In genomic region chr6:43382284-43382683, GRCm38 (mm10) we compare ENCODE assay signal across 18 mouse cellular contexts.
DNase-seq lines count a peak whose midpoint lies in the region; ATAC-seq and TF ChIP-seq lines count a peak whose summit lies in the region.
"Had no signal": no experiment of that assay in that cellular context is flagged by ENCODE, and none has a peak within 500 bp of the region (broad histone marks: within the 10 kb centered on the region; RNA-seq: fewer than 3 reads in every experiment).

No protein-coding gene starts in this region.

- no peak overlapping the region for H3K4me2 ChIP-seq in CH12.LX (ENCODE audit: insufficient read depth, low read depth, poor library complexity, severe bottlenecking)
- no peak overlapping the region for H3K4me2 ChIP-seq in midbrain, postnatal 0 days (ENCODE audit: low read depth, low read length, poor library complexity, severe bottlenecking)
- no peak overlapping the region for H3K4me2 ChIP-seq in liver, embryonic 11.5 days
- H3K4me2 ChIP-seq: hindbrain, embryonic 15.5 days had no signal

- no peak for TF ChIP-seq POLR2A in CH12.LX (IDR thresholded peaks at IDR 0.05; ENCODE audit: low read depth, low read length)

- no peak overlapping the region for H3K4me3 ChIP-seq in CH12.LX (replicated peaks in 1 of 3; ENCODE audit: low read depth in 2 of 3, low read length in 2 of 3, poor library complexity in 1 of 3)
- H3K4me3 ChIP-seq in midbrain, postnatal 0 days (ENCODE audit: low read depth, low read length), result no peak overlapping the region
- H3K4me3 ChIP-seq in liver, embryonic 11.5 days (ENCODE audit: low read depth, low read length), result no peak overlapping the region
- H3K4me3 ChIP-seq: hindbrain, embryonic 15.5 days had no signal

- no peak for TF ChIP-seq EP300 in CH12.LX (IDR thresholded peaks at IDR 0.05; ENCODE audit: low read length)

- peaks cover 3 to 13% of the 10 kb centered on the region in 2 experiments; a peak in 3 of 4 replicates for H3K4me1 ChIP-seq in CH12.LX (ENCODE audit: control insufficient read depth in 1 of 2, insufficient read depth in 2 of 2)
- no peaks in the 10 kb centered on the region for H3K4me1 ChIP-seq in midbrain, postnatal 0 days (ENCODE audit: insufficient read depth, low read length)
- H3K4me1 ChIP-seq in liver, embryonic 11.5 days (replicated peaks; ENCODE audit: control insufficient read depth, insufficient read depth, low read length), result no peaks in the 10 kb centered on the region
- H3K4me1 ChIP-seq: hindbrain, embryonic 15.5 days had no signal

- H3K79me2 ChIP-seq in CH12.LX (replicated peaks; ENCODE audit: control insufficient read depth, extremely low read depth, insufficient read depth, poor library complexity, severe bottlenecking), result no peaks in the 10 kb centered on the region

- no peaks in the 10 kb centered on the region for H3K27me3 ChIP-seq in CH12.LX (replicated peaks)
- no peaks in the 10 kb centered on the region for H3K27me3 ChIP-seq in midbrain, postnatal 0 days (ENCODE audit: insufficient read depth, low read length)
- no peaks in the 10 kb centered on the region for H3K27me3 ChIP-seq in liver, embryonic 11.5 days (replicated peaks; ENCODE audit: control insufficient read depth, insufficient read depth, low read length)
- H3K27me3 ChIP-seq: hindbrain, embryonic 15.5 days had no signal

- no peak for TF ChIP-seq CTCF in CH12.LX (conservative IDR thresholded peaks at IDR 0.05 in 1 of 2, IDR thresholded peaks at IDR 0.05 in 1 of 2; ENCODE audit: low read depth in 2 of 2, low read length in 2 of 2)
- no peak for TF ChIP-seq CTCF in midbrain, postnatal 0 days (IDR thresholded peaks at IDR 0.05)

- no peak for TF ChIP-seq RAD21 in CH12.LX (IDR thresholded peaks at IDR 0.05; ENCODE audit: low read depth, low read length)

- H3K36me3 ChIP-seq in CH12.LX (replicated peaks in 1 of 2; ENCODE audit: control insufficient read depth in 1 of 2, insufficient read depth in 1 of 2, low read length in 1 of 2), result no peaks in the 10 kb centered on the region
- no peaks in the 10 kb centered on the region for H3K36me3 ChIP-seq in midbrain, postnatal 0 days (ENCODE audit: insufficient read depth, low read length)
- no peaks in the 10 kb centered on the region for H3K36me3 ChIP-seq in liver, embryonic 11.5 days (ENCODE audit: control insufficient read depth, insufficient read depth, low read length)
- H3K36me3 ChIP-seq: hindbrain, embryonic 15.5 days had no signal

- no peak overlapping the region for H3K9ac ChIP-seq in CH12.LX (ENCODE audit: insufficient read depth, low read depth)
- no peak overlapping the region for H3K9ac ChIP-seq in midbrain, postnatal 0 days (replicated peaks; ENCODE audit: low read length, poor library complexity, severe bottlenecking)
- no peak overlapping the region for H3K9ac ChIP-seq in liver, embryonic 11.5 days (ENCODE audit: low read depth, low read length)
- H3K9ac ChIP-seq: hindbrain, embryonic 15.5 days had no signal

- ATAC-seq in activated CD4-positive, CD25-positive, alpha-beta regulatory T cell, adult 4 months, result peak; percentile 58
- ATAC-seq in midbrain, postnatal 0 days (ENCODE audit: low FRiP score), result no peak
- ATAC-seq in liver, embryonic 11.5 days (replicated peaks; ENCODE audit: low FRiP score), result no peak
- ATAC-seq: forebrain, embryonic 16.5 days had no signal

- peak; percentile 10 to 23 for DNase-seq in heart, postnatal 10 days
- DNase-seq in heart, adult 11 months, result no peak
- peak; percentile 63 for DNase-seq in CH12.LX (ENCODE audit: extremely low read depth)
- peak; percentile 4 for DNase-seq in naive thymus-derived CD4-positive, alpha-beta T cell, adult 2 months (ENCODE audit: low read depth)
- no peak for DNase-seq in midbrain, postnatal 0 days (ENCODE audit: low spot score)
- no peak for DNase-seq in liver, embryonic 11.5 days (ENCODE audit: low spot score)
- no peak for DNase-seq in urinary bladder, postnatal 36 days (ENCODE audit: low spot score in 2 of 2)
- DNase-seq: adrenal gland, postnatal 14 days; cerebellum, adult 11-12 months; cerebellum, postnatal 36 days; gastrocnemius, postnatal 14 days; heart, postnatal 14 days; kidney, adult 11 months; kidney, postnatal 25 days; right cerebral cortex, postnatal 25 days had no signal

- dilution Hi-C loops in CH12.LX (cut with MboI; ENCODE audit: extremely low pct_ligation_motif_present, extremely low pct_unique_long_range_greater_than_20kb, low sequenced_read_pairs), result no loop called here

- H3K9me3 ChIP-seq in CH12.LX (replicated peaks; ENCODE audit: low read length), result no peaks in the 10 kb centered on the region
- H3K9me3 ChIP-seq in midbrain, postnatal 0 days (ENCODE audit: low read length), result no peaks in the 10 kb centered on the region
- H3K9me3 ChIP-seq in liver, embryonic 11.5 days (ENCODE audit: control insufficient read depth, low read length), result no peaks in the 10 kb centered on the region
- H3K9me3 ChIP-seq: hindbrain, embryonic 15.5 days had no signal

- 90% methylated on average over 3 of the region's 3 CpGs for WGBS in midbrain, postnatal 0 days
- WGBS in liver, embryonic 11.5 days, result 71% methylated on average over 3 of the region's 3 CpGs

- intact Hi-C loops in heart, postnatal 10 days (cut with DNase I), result no loop called here

- H3K27ac ChIP-seq in CH12.LX (ENCODE audit: insufficient read depth, low read depth), result no peak overlapping the region
- no peak overlapping the region for H3K27ac ChIP-seq in midbrain, postnatal 0 days (ENCODE audit: low read depth, low read length)
- no peak overlapping the region for H3K27ac ChIP-seq in liver, embryonic 11.5 days (ENCODE audit: low read depth, low read length)
- H3K27ac ChIP-seq: hindbrain, embryonic 15.5 days had no signal

- in situ Hi-C loops in CH12.LX (cut with MboI; ENCODE audit: low pct_ligation_motif_present, low pct_unique_long_range_greater_than_20kb, low sequenced_read_pairs), result no loop called here

TF ChIP-seq in CH12.LX, 34 proteins besides CTCF, POLR2A, EP300 and RAD21:
- TF ChIP-seq SIN3A (IDR thresholded peaks at IDR 0.05; ENCODE audit: low read length), result no peak
- peak; percentile 63; the same call in 1 of the 2 replicates for TF ChIP-seq MEF2A (IDR thresholded peaks at IDR 0.05; ENCODE audit: borderline replicate concordance, low read depth, low read length)

Comparison
In these comparisons a context has a peak if more than half of its experiments do, and no peak if none do; other contexts are left out.
1. DNase-seq: peak in heart, postnatal 10 days (2 of 2), CH12.LX (single experiment) and naive thymus-derived CD4-positive, alpha-beta T cell, adult 2 months (single experiment); none in heart, adult 11 months (single experiment), midbrain, postnatal 0 days (single experiment), liver, embryonic 11.5 days (single experiment) and urinary bladder, postnatal 36 days (0 of 2).